Mouse (Mus musculus): ENCODE measurements around the gene Cyba. TPM values are rescaled to one million over a fixed set of nuclear protein-coding genes. Genes with fewer than 3 reads are reported as not detected.

The Cyba gene
- total and polyA plus RNA-seq, 3 experiments: 321 to 344 (median 338) TPM

GRCm38 (mm10) chr8:122436146-122436545 is 3.4 kb upstream of the Cyba start:
- TF ChIP-seq POLR2AphosphoS5 (IDR thresholded peaks at IDR 0.05; ENCODE audit: borderline replicate concordance, low read depth, low read length) (no peak), BHLHE40 (IDR thresholded peaks at IDR 0.05; ENCODE audit: borderline replicate concordance, low read depth, low read length) (no peak), HCFC1 (IDR thresholded peaks at IDR 0.05; ENCODE audit: low read depth, low read length) (no peak), GATA1 (IDR thresholded peaks at IDR 0.05; ENCODE audit: low read depth, low read length) (no peak), MAZ (IDR thresholded peaks at IDR 0.05; ENCODE audit: low read depth, low read length) (no peak), MXI1 (IDR thresholded peaks at IDR 0.05; ENCODE audit: low read depth, low read length) (no peak), POLR2A (IDR thresholded peaks at IDR 0.05; ENCODE audit: control insufficient read depth in 1 of 2, insufficient read depth in 1 of 2, low read depth in 1 of 2, low read length in 2 of 2, poor library complexity in 1 of 2) (no peak), GABPA (IDR thresholded peaks at IDR 0.05; ENCODE audit: low read depth, low read length) (no peak)
- Histone ChIP-seq H3K4me3 (ENCODE audit: control insufficient read depth in 1 of 2, insufficient read depth in 1 of 2, low read depth in 2 of 2, low read length in 2 of 2) (no peak overlapping the region), H3K27me3 (ENCODE audit: control insufficient read depth in 1 of 2, insufficient read depth in 2 of 2, low read length in 2 of 2) (no peaks in the 10 kb centered on the region), H3K36me3 (ENCODE audit: control insufficient read depth in 1 of 2, insufficient read depth in 2 of 2, low read length in 2 of 2) (peaks cover 0 to 4% of the 10 kb centered on the region in 2 experiments; a peak in 2 of 4 replicates), H3K4me1 (ENCODE audit: control insufficient read depth in 1 of 2, insufficient read depth in 2 of 2, low read length in 2 of 2) (peaks cover 3 to 4% of the 10 kb centered on the region in 2 experiments; a peak in 2 of 4 replicates), H3K9me3 (replicated peaks; ENCODE audit: insufficient read depth, low read length) (no peaks in the 10 kb centered on the region), H3K27ac (ENCODE audit: control insufficient read depth, low read depth, low read length) (no peak overlapping the region), H3K9ac (ENCODE audit: control insufficient read depth, low read depth, low read length, poor library complexity, severe bottlenecking) (no peak overlapping the region), H3K79me2 (ENCODE audit: control insufficient read depth, insufficient read depth, low read length, poor library complexity) (peaks cover 16% of the 10 kb centered on the region)
- DNase-seq (ENCODE audit: low read depth, low spot score): no peak

GRCm38 (mm10) chr8:122435375-122435774 is 2.6 kb upstream of the Cyba start:
- H3K4me1 ChIP-seq (ENCODE audit: control insufficient read depth in 1 of 2, insufficient read depth in 2 of 2, low read length in 2 of 2): peaks cover 7 to 10% of the 10 kb centered on the region in 2 experiments; a peak in 3 of 4 replicates
- peak; percentile 53 for DNase-seq (ENCODE audit: low read depth, low spot score)
- peaks cover 0 to 12% of the 10 kb centered on the region in 2 experiments; a peak in 2 of 4 replicates for H3K36me3 ChIP-seq (ENCODE audit: control insufficient read depth in 1 of 2, insufficient read depth in 2 of 2, low read length in 2 of 2)
- H3K79me2 ChIP-seq (ENCODE audit: control insufficient read depth, insufficient read depth, low read length, poor library complexity): peaks cover 23% of the 10 kb centered on the region
- TF ChIP-seq MYC (IDR thresholded peaks at IDR 0.05; ENCODE audit: low read depth, low read length): peak; percentile 39; the same call in 1 of the 2 replicates
- TF ChIP-seq MAX (IDR thresholded peaks at IDR 0.05; ENCODE audit: low read length): no peak
- peak; percentile 43 to 77 (median 50) for TF ChIP-seq CTCF (IDR thresholded peaks at IDR 0.05 in 2 of 3, conservative IDR thresholded peaks at IDR 0.05 in 1 of 3; ENCODE audit: control insufficient read depth in 1 of 3, insufficient read depth in 1 of 3, low read depth in 2 of 3, low read length in 3 of 3, poor library complexity in 1 of 3, severe bottlenecking in 1 of 3)
- peak; percentile 28 for TF ChIP-seq SMC3 (IDR thresholded peaks at IDR 0.05; ENCODE audit: low read depth, low read length)
- TF ChIP-seq RAD21 (IDR thresholded peaks at IDR 0.05; ENCODE audit: low read depth, low read length): peak; percentile 16
- no peak for TF ChIP-seq USF2 (IDR thresholded peaks at IDR 0.05; ENCODE audit: borderline replicate concordance in 1 of 2, insufficient read depth in 1 of 2, low read depth in 1 of 2, low read length in 2 of 2)
- TF ChIP-seq ZNF384 (IDR thresholded peaks at IDR 0.05; ENCODE audit: low read depth, low read length): no peak
- no peak for TF ChIP-seq MXI1 (IDR thresholded peaks at IDR 0.05; ENCODE audit: low read depth, low read length)
- H3K4me3 ChIP-seq (ENCODE audit: control insufficient read depth in 1 of 2, insufficient read depth in 1 of 2, low read depth in 2 of 2, low read length in 2 of 2): no peak overlapping the region
- H3K9me3 ChIP-seq (replicated peaks; ENCODE audit: insufficient read depth, low read length): no peaks in the 10 kb centered on the region
- no peak overlapping the region for H3K27ac ChIP-seq (ENCODE audit: control insufficient read depth, low read depth, low read length)
- no peaks in the 10 kb centered on the region for H3K27me3 ChIP-seq (ENCODE audit: control insufficient read depth in 1 of 2, insufficient read depth in 2 of 2, low read length in 2 of 2)
- H3K9ac ChIP-seq (ENCODE audit: control insufficient read depth, low read depth, low read length, poor library complexity, severe bottlenecking): no peak overlapping the region

Measured in MEL (cell line).